Mouse (Mus musculus): ENCODE data around the gene Ubxn6.

Gene Ubxn6

DNA sequence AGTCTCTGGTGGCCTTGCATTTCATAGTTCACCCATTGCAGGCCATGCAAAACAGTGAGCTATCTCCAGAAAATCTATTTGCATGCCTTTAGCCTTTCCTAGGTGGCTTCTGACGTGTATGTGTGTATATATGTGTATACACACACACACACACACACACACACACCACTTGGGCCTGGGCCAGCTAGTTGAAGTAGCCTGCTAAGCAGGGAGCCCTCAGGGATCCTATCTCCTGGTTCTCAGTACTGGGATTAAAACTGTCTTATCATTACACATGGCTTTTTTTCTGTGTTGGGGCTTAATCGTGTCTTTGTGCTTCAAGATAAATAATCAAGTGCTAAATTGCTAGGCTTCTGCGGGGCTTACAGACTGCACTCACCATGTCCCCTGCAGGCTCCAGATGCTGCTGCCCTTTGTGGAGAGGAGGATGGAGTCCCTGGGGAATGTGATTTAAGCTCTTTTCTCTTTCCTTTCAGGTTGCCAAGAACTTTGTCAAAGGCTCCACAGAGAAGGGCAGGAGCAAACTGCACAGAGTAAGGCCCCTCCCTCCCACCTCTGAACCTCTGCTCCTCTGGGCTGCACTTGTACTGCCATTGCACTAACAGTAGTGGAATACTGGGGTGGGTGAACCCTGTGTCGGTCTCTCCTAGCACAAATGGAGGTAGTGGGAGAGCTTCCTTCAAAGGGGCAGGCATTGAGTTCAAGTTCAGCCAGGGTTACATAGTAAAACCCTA, 18.7 kb downstream of the Ubxn6 start:
- DNase-seq (ENCODE audit: low read depth, low spot score) = no peak

DNA sequence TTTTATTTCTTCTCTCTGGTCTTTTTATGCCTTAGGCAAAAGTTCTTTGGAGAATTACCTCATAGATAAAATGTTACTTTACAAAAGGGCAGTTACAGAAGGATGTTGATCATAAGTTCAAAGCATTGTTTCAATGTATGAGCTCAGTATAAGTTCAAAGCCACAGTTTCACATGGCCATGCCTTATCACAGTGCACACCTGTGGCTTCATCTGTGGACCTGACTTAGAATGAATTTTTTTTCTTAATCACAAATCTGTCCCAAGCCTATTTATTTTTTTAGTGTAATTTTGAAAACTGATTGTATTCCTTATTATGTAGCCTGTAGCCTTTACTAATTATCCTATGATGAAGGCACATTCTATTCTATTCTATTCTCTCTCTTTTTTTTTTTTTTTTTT, 19.9 kb downstream of the Ubxn6 start:
- no peak for DNase-seq (ENCODE audit: low read depth, low spot score)

DNA sequence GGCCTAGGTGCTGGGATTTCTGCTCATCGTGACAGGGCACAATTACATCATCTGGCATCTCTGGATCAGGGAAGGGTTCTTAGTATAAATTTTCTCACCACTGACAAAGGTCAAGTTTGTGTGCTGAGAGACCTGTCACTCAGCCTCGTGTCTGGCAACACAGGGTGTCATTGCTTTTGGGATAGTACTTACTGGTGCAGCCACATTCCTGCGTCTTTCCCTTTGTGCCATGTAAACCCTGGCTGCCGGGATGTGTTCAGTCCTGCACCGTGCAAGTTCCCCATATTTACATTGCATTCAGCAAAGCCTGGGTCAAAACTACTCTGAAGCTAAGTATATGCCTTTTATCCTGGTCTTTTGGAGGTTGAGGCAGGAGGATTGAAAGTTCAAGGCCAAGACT, 23.5 kb downstream of the Ubxn6 start:
- no peak for DNase-seq (ENCODE audit: low read depth, low spot score)

DNA sequence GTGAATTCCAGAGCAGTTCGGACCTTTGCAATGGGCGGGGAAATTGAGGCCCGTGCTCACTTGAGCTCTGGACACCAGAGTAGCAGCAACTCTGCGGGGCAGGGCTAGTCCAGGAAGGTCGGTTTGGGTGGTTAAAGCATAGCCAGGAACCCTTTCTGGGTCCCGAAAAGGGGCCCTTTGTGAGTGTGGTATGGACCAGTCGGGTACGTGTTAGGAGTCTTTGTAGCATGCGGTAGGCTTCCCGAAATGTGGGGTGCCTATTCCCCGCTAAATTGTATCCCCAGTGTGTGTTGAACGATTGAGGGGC, 34.0 kb downstream of the Ubxn6 start:
- DNase-seq (ENCODE audit: low read depth, low spot score) = no peak

DNA sequence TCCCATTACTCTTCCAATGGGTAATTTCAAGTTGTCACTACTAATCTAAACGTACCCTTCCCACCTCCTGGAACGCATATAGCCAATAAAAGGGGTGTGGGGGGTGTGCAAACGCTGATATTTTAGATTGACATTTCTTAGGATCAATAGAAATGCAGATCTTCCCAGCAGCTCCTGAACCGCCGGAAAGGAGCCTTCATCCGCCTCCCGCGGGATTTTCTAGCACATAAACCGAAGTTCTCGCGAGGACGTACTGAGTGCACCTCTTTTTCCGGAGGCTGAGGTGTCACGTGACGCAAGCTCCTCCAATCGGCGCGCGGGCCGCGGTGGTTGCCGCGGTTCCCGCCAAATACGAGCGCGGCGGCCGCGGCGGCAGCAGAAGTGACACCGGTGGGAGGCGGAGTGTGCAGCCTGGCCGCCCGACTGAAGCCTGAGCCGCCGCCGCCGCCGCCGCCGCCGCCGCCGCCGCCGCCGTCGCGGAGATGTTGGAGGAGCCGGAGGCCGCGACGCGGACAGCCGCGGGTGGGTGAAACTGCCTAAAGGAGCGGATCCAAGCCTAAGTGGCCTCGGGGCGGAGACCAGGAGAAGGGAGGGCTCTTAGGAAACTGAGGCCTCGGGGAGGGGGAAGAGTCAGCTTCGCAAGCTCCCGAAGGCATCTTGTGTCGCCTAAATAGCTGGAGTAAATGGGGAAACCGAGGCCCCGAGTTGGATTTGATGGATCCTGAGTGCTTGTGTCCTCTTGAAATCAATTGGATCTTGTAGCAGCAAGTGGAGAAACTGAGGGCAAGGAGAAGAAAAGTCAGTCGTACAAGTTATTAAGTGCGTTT, 34.6 kb downstream of the Ubxn6 start, which contains the start of gene Chaf1a:
Gene Chaf1a, plus strand, starts transcription at position 410 of the 827 bp plus-strand sequence.
- DNase-seq (ENCODE audit: low read depth, low spot score) = peak; percentile 96

DNA sequence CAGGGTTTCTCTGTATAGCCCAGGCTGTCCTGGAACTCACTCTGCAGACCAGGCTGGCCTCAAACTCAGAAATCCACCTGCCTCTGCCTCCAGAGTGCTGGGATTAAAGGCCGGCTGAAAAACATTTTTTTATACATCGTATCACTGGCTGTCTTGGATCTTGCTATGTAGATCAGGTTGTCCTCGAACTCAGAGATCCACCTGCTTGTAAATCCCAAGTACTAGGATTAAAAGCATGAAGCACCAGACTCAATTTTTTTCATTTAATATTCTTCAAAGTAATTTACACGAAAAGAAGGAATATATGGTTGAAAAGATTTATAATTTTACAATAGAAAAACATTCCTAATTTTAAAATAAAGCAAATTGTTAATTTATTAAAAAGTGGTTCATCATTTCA, 35.5 kb downstream of the Ubxn6 start:
- DNase-seq (ENCODE audit: low read depth, low spot score) = no peak

DNA sequence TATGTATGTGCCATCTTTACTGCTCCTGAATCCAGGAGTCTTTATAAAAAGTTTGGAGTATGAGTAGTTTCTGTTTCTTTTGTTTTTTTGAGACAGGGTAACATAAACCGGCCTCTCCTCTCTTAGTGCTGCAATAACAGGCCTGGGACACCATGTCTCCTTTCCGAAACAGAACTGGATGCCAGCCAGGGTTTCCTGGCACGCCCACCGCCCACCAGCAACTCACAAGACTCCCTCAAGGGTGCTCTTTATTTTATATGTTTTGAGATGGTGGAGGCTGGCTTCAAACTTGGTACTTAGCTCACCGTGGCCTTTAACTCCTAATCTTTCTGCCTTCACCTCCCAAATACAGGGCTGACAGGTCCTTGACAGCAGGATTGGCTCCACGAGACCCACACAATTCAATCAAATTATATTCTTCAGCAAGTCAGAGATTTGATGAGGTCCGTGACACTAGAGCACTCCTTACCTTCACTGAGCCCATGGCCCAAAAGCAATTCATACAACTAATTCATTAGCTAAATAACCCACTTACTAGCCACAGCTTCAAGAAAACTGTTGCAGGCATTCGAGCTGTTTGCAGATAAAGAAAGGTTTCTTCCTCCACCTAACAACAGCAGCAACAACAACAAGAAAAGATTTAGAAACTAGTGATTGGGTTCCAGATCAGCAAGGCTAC, 36.1 kb downstream of the Ubxn6 start:
- no peak for DNase-seq (ENCODE audit: low read depth, low spot score)

DNA sequence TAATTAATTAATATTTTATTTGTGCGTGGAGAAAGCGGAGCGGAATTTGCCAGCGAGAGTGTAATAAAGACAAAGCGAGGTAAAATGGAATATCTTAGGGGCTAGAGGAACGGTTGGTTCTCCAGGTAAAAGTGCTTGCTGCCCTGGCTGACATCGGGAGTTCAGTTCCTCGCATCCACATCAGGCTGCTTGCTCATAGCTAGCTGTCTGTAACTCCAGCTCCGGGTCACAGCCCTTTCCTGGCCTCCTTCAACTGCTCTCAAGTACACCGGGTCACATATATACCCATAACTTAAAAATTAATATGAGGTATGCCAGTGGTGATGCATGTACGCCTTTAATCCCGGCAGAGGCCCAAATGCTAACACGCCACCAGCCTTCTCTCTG, 37.9 kb downstream of the Ubxn6 start:
- no peak for DNase-seq (ENCODE audit: low read depth, low spot score)

DNA sequence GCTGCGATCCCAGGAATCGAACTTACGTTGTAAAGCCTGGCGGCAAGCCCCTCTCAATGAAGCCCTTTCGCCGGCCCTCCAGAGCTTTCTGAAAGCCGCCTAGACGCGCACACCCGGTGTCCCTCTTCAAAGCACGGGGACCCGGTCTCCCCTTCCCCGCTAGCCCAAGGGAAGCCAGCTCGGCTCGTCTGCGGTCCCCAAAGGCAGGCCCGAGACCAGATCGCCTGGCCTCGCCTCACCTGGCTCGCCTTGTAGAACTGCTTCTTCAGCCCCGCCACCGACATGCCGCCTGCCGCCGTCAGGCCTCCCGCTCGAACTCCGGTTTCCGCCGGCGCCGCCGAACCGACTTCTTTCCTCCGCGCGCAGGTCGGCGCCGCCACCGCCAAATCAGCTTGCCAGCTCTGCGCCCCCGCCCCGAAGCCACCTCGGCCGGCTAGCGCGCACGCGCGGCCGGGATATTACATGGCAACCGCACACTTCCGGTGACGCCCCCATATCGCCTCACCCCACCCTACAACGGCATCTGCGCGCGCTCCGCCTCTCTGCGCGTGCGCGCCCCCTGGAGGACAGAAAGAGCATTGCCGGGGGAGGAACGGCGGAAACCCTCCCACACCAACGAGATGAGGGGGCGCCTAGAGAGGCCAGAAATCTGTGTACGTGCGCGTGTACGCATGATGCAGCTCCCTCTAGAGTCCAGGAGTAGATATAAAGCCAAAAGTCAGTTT, 38.5 kb downstream of the Ubxn6 start, which contains the start of gene Sh3gl1:
Gene Sh3gl1, minus strand, starts transcription at position 460 of the 725 bp plus-strand sequence.
- peak; percentile 97 for DNase-seq (ENCODE audit: low read depth, low spot score)

DNA sequence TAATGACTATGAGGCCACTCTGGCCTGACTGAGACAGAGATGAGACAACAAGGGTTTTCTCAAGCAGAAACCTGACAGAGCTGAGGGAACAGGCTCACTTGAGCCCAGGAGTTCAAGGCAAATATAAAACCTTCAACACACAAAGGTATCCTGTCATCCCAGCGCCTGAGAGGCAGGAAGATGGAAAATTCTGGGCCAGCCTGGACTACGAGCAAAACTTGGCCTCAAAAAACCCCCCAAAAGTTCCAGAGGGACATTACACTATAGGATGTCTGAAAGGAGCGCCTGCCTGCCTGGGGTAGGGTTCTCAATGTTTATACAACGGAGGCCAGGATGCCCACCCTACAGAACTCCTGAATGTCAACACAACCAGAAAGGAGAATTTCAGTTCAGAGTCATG, 39.6 kb downstream of the Ubxn6 start:
- no peak for DNase-seq (ENCODE audit: low read depth, low spot score)

DNA sequence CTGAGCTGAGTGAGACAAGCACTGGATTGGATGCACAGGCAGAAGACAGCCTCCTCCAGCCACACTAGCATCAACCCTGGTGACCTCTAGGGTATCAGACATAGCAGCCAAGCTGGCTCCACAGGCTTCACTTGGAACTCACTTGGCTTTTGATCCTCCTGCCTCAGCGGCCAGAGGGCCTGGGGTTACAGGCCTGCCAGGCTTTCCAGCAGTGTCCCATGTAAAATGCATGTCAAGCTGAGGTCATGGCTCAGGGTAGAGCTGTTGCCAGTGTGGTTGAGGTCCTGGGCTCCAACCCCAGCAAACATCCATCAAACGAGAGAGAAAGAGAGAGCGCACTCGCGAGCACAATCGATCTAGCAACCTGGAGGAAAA, 40.1 kb downstream of the Ubxn6 start:
- DNase-seq (ENCODE audit: low read depth, low spot score) = no peak

DNA sequence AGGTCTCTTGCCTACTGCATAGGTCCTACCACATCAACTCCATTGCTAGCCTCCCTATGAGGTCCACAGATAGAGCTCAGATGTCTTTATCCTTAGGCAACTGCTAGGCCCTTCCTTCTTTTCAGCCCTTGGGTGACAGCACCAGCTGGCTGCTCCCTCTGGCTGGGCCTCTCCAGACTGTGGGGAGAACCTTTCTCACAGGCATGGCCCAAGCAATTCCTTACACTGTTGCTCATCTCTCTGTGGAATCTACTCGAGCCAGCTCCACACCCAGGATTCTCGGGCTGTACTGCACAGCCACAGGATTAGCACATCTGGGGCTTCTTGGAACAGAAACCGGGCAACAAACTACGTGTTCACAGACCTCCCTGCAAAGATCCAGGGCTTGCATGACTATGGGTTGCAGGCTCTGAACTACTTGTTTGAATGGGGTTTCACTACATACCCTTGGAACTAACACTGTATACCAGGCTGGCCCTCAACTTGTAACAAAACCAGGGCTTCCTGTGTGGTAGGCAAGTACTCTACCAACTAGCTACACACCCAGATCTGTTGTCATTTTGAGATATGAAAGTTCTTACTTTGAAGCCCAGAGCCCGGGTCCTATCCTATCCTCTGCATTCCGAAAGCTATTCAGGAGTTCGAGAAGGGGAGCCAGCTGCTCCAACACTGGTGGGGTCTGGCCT, 40.6 kb downstream of the Ubxn6 start:
- no peak for DNase-seq (ENCODE audit: low read depth, low spot score)

DNA sequence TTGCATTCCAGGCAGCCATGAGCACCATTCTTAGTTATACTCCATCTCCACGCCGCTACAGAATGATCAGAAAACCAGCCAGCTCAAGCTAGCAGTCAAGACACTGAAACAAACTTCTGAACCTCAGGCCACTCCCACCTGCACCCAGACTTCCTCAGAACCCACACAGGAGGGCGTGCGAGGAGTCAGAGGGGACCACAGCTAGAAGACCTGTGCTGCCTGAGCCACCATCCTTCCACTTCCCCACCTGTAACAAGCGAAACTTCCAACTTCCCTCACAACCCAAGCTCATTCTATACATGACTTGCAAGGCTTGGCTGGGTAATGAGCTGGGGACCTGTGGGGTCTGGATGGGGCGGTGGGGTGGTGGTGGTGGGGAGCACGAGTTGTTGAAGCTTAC, 42.0 kb downstream of the Ubxn6 start:
- no peak for DNase-seq (ENCODE audit: low read depth, low spot score)

DNA sequence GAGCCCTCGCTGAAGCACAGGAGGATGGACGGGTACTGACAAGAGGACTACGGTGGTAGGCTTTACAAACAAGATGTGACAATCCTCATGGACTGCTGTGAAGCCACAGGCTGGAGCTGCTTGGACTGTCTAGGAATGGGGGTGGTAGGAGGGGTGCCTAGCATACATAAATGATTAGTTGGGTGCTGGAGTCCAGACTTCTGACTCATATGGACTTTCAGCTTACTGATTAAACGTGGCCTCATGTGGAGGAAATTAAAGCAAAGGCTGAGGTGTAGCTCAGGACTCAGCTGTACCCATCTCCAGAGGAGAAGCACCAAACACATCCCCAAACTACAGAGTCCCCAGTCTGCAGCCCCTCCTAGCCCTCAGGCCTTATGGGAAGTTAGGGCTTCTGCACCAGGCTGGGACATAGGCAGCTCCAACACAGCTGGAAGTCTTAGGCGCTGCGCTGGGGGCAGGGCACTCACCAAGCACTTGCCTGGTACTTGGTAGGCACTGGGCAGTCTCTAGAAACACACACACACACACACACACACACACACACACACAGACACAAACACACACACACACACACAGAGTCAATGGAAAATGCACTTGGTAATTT, 42.6 kb downstream of the Ubxn6 start:
- DNase-seq (ENCODE audit: low read depth, low spot score) = no peak

DNA sequence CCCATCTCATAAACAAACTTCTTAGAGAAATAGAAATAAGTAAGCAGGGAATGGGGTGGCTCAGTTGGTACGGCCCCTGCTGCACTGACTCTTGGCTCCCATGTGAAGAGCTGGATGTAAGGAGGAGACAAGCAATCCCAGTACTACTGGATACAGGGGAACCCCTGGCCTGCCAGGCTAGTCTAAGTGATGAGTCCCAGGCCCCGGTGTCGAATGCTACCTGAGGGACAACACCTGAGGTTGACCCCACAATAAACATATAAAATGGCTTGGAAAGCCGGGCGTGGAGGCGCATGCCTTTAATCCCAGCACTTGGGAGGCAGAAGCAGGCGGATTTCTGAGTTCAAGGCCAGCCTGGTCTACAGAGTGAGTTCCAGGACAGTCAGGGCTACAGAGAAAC, 43.4 kb downstream of the Ubxn6 start:
- DNase-seq (ENCODE audit: low read depth, low spot score) = no peak

DNA sequence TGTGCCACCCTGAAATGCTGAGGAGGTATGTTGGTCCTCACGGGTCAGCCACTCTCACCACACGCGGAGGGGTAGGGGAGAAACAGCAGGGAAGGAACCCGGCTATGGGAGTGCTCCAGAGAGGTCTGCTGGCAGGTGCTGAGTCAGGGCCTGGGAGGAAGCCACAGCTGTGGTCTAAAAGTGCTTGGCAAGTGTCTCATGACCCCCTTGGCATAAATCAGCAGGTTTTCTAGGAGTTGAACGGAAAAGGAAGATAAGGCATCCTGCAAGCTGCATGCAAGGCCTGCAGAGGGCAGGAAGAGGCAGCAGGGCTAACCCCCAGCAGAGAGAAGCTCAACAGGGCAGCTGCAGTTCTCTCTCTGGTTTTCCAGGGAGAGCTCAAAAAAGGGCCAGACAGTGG, 43.9 kb downstream of the Ubxn6 start:
- no peak for DNase-seq (ENCODE audit: low read depth, low spot score)

DNA sequence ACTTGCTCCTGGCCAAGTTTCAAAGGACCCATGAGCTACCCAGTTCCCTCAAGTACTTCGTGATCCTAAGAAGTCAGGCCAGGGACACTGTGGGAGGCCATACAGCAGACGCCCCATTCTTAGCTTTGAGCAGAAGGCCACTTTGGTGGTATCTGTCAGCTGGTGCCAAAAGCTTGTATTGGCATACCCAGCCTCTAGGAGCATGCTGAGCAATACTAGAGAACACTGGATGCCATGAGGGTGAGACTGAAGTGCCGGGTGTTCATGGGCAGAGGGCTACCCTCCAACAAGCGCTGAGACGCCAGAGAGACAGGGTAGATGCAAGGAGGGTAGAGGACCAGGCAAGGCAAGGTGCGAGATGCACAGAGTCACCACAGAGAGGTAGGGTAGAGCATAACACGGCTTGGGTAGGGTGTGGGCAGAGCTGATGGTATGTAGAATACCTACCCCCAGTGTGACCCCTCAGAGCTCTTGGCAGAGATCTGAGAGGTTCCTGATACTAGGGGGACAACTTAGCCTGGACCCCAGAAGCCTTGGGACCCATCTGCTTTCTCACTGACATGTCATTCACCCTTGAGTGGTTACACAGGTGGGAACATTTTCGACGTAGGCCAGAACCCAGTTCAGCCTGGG, 44.5 kb downstream of the Ubxn6 start:
- no peak for DNase-seq (ENCODE audit: low read depth, low spot score)

DNA sequence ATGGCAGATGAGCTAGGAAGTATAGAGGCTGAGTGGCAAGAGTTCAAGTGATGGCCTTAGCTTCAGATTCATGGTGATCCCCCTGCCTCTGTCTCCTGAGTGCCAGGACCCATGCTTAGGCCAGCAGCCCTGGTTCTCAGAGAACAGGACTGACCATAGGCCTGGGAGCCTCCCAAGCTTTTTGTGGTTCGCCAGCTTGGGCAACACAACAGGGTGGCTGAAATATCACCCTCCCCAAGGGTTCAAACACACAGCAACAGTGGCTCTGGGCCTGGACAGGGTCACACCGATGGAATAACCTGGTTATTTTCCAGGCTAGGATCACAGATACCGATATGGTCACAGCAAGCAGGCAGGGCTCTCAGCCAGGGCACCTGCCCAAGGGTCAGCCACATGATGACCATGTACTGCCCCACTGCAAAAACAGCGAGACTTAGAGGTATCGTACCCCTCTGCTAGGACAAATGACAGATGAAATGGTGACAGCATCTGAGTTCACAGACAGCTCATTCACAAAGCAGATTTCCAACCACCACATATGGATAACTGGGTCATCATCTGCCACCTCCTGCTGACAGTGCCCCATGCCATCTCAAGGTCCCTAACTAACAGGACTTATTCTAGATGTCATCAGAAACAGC, 46.9 kb downstream of the Ubxn6 start:
- DNase-seq (ENCODE audit: low read depth, low spot score) = no peak

DNA sequence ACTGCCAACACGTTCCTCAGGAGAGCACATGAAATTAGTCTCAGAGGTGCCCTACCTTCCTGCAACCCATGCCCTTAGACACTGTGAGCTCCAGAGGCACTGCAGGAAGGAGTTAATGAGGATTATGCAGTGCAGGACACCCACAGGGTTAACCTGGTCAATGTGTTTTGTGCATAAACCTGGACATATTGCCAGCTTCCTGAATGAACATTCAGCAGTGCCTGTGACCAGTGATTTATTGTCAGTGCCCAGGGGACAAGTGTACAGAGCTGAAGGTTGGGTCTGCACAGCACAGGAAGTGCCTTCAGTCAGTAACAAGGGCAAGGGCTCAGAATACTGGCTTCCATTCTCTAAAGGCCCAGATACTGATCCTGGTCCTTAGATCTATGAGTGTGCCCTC, 47.9 kb downstream of the Ubxn6 start:
- no peak for DNase-seq (ENCODE audit: low read depth, low spot score)

DNA sequence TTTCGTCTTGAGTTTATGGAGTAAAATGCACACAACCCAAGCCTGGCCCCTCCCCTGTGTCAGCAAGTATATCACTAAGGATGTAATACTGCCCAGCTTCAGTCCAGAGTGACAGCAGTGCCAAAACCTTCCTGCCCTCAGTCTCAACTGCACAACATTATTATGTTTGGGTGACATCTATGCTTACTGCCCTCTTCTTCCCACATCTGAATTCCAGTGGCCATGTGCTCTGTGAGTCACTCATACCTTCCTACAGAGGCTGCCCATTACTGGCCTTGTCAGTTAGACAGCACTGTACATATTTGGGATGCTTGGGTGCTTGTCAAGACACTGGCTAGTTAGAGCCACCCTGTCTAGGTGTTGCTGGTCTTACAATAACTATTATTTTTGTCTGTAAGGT, 48.5 kb downstream of the Ubxn6 start:
- DNase-seq (ENCODE audit: low read depth, low spot score) = no peak

Data from c-Kit-negative CD71-positive TER-119-positive erythroid progenitor cells, embryonic 14.5 days (primary cell).